Mouse (Mus musculus): ENCODE data around the gene Liph. TPM values are rescaled to one million over a fixed set of nuclear protein-coding genes. Genes with fewer than 3 reads are reported as not detected.

Liph gene
- polyA plus RNA-seq (2015; fragmentation: Nextera tagmentation; extraction: Ambion mirVana) = 0.58 and 0.92 TPM in 2 replicates

GRCm38 (mm10) chr16:21995304-21995703 lies at the start of gene Liph:
TSS of gene Liph (minus strand) at chr16:21995663.
- no peak for ATAC-seq
- H3K27me3 ChIP-seq (ENCODE audit: control insufficient read depth, insufficient read depth, low read depth, low read length) = no peaks in the 10 kb centered on the region
- 0 out of 2 replicates have a peak within 1 kb of the TSS, but pooled peaks have one; percentile 41 for H3K9ac ChIP-seq (ENCODE audit: low read depth, low read length)
- peak within 1 kb of the TSS; percentile 26 for H3K4me3 ChIP-seq (ENCODE audit: low read depth, low read length)
- peak within 1 kb of the TSS; percentile 61 for H3K4me2 ChIP-seq (ENCODE audit: low read length)
- H3K36me3 ChIP-seq (ENCODE audit: control insufficient read depth, insufficient read depth, low read length) = no peaks in the 10 kb centered on the region
- 6% methylated on average over 16 of the region's 16 CpGs for WGBS
- no peak within 1 kb of the TSS for H3K27ac ChIP-seq (ENCODE audit: low read length)
- H3K4me1 ChIP-seq (ENCODE audit: control insufficient read depth, insufficient read depth, low read length) = no peaks in the 10 kb centered on the region
- no peaks in the 10 kb centered on the region for H3K9me3 ChIP-seq (replicated peaks; ENCODE audit: control insufficient read depth, low read length, poor library complexity, severe bottlenecking)

- Histone ChIP-seq H3K9me3 (replicated peaks; ENCODE audit: control insufficient read depth, low read length, poor library complexity, severe bottlenecking) (no peaks in the 10 kb centered on the region), H3K27ac (ENCODE audit: low read length) (no peak overlapping the region), H3K36me3 (ENCODE audit: control insufficient read depth, insufficient read depth, low read length) (peaks cover 21% of the 10 kb centered on the region), H3K4me2 (ENCODE audit: low read length) (no peak overlapping the region), H3K4me1 (ENCODE audit: control insufficient read depth, insufficient read depth, low read length) (no peaks in the 10 kb centered on the region), H3K9ac (ENCODE audit: low read depth, low read length) (no peak overlapping the region), H3K27me3 (ENCODE audit: control insufficient read depth, insufficient read depth, low read depth, low read length) (no peaks in the 10 kb centered on the region), H3K4me3 (ENCODE audit: low read depth, low read length) (no peak overlapping the region)
- no peak for ATAC-seq
- WGBS = 93% methylated on average over 4 of the region's 4 CpGs
These were observed 48.4 kb upstream of the Liph start for GRCm38 (mm10) chr16:22043830-22044229.

- Histone ChIP-seq H3K4me2 (ENCODE audit: low read length) (no peak overlapping the region), H3K36me3 (ENCODE audit: control insufficient read depth, insufficient read depth, low read length) (peaks cover 26% of the 10 kb centered on the region), H3K27ac (ENCODE audit: low read length) (no peak overlapping the region), H3K4me1 (ENCODE audit: control insufficient read depth, insufficient read depth, low read length) (no peaks in the 10 kb centered on the region), H3K27me3 (ENCODE audit: control insufficient read depth, insufficient read depth, low read depth, low read length) (no peaks in the 10 kb centered on the region), H3K4me3 (ENCODE audit: low read depth, low read length) (no peak overlapping the region), H3K9ac (ENCODE audit: low read depth, low read length) (no peak overlapping the region), H3K9me3 (replicated peaks; ENCODE audit: control insufficient read depth, low read length, poor library complexity, severe bottlenecking) (no peaks in the 10 kb centered on the region)
- ATAC-seq = no peak
- WGBS = 91% methylated on average over 1 of the region's 1 CpGs
These were observed 44.5 kb upstream of the Liph start for GRCm38 (mm10) chr16:22039978-22040377.

GRCm38 (mm10) chr16:22038554-22038953 lies 43.1 kb upstream of the Liph start:
- Histone ChIP-seq H3K27me3 (ENCODE audit: control insufficient read depth, insufficient read depth, low read depth, low read length) (no peaks in the 10 kb centered on the region), H3K36me3 (ENCODE audit: control insufficient read depth, insufficient read depth, low read length) (peaks cover 15% of the 10 kb centered on the region), H3K4me2 (ENCODE audit: low read length) (no peak overlapping the region), H3K4me1 (ENCODE audit: control insufficient read depth, insufficient read depth, low read length) (no peaks in the 10 kb centered on the region), H3K4me3 (ENCODE audit: low read depth, low read length) (no peak overlapping the region), H3K27ac (ENCODE audit: low read length) (no peak overlapping the region), H3K9me3 (replicated peaks; ENCODE audit: control insufficient read depth, low read length, poor library complexity, severe bottlenecking) (no peaks in the 10 kb centered on the region), H3K9ac (ENCODE audit: low read depth, low read length) (no peak overlapping the region)
- 88% methylated on average over 10 of the region's 10 CpGs for WGBS
- ATAC-seq = no peak

- ATAC-seq = no peak
- no peaks in the 10 kb centered on the region for H3K4me1 ChIP-seq (ENCODE audit: control insufficient read depth, insufficient read depth, low read length)
- H3K4me2 ChIP-seq (ENCODE audit: low read length) = no peak overlapping the region
- no peak overlapping the region for H3K4me3 ChIP-seq (ENCODE audit: low read depth, low read length)
- H3K27ac ChIP-seq (ENCODE audit: low read length) = no peak overlapping the region
- H3K27me3 ChIP-seq (ENCODE audit: control insufficient read depth, insufficient read depth, low read depth, low read length) = no peaks in the 10 kb centered on the region
- H3K9ac ChIP-seq (ENCODE audit: low read depth, low read length) = no peak overlapping the region
- peaks cover 41% of the 10 kb centered on the region for H3K36me3 ChIP-seq (ENCODE audit: control insufficient read depth, insufficient read depth, low read length)
- no peaks in the 10 kb centered on the region for H3K9me3 ChIP-seq (replicated peaks; ENCODE audit: control insufficient read depth, low read length, poor library complexity, severe bottlenecking)
- whole genome bisulfite sequencing = 98% methylated on average over 5 of the region's 5 CpGs
These were observed 32.0 kb upstream of the Liph start for GRCm38 (mm10) chr16:22027474-22027873.

GRCm38 (mm10) chr16:22022122-22022521 lies 26.7 kb upstream of the Liph start:
- H3K9me3 ChIP-seq (replicated peaks; ENCODE audit: control insufficient read depth, low read length, poor library complexity, severe bottlenecking) = no peaks in the 10 kb centered on the region
- H3K27ac ChIP-seq (ENCODE audit: low read length) = no peak overlapping the region
- ATAC-seq = no peak
- H3K4me2 ChIP-seq (ENCODE audit: low read length) = no peak overlapping the region
- no peaks in the 10 kb centered on the region for H3K27me3 ChIP-seq (ENCODE audit: control insufficient read depth, insufficient read depth, low read depth, low read length)
- H3K4me3 ChIP-seq (ENCODE audit: low read depth, low read length) = no peak overlapping the region
- H3K36me3 ChIP-seq (ENCODE audit: control insufficient read depth, insufficient read depth, low read length) = peaks cover 32% of the 10 kb centered on the region
- no peak overlapping the region for H3K9ac ChIP-seq (ENCODE audit: low read depth, low read length)
- WGBS = 100% methylated on average over 2 of the region's 2 CpGs
- no peaks in the 10 kb centered on the region for H3K4me1 ChIP-seq (ENCODE audit: control insufficient read depth, insufficient read depth, low read length)

- Histone ChIP-seq H3K9ac (ENCODE audit: low read depth, low read length) (no peak overlapping the region), H3K27me3 (ENCODE audit: control insufficient read depth, insufficient read depth, low read depth, low read length) (no peaks in the 10 kb centered on the region), H3K4me1 (ENCODE audit: control insufficient read depth, insufficient read depth, low read length) (peaks cover 4% of the 10 kb centered on the region; the same call in 1 of the 2 replicates), H3K9me3 (replicated peaks; ENCODE audit: control insufficient read depth, low read length, poor library complexity, severe bottlenecking) (no peaks in the 10 kb centered on the region), H3K4me3 (ENCODE audit: low read depth, low read length) (no peak overlapping the region), H3K4me2 (ENCODE audit: low read length) (no peak overlapping the region), H3K27ac (ENCODE audit: low read length) (no peak overlapping the region), H3K36me3 (ENCODE audit: control insufficient read depth, insufficient read depth, low read length) (peaks cover 24% of the 10 kb centered on the region)
- 84% methylated on average over 1 of the region's 1 CpGs for WGBS
- ATAC-seq = no peak
These were observed 20.1 kb upstream of the Liph start for GRCm38 (mm10) chr16:22015569-22015968.

GRCm38 (mm10) chr16:22009596-22009995 lies 14.1 kb upstream of the Liph start:
- peak; percentile 78 for ATAC-seq
- no peaks in the 10 kb centered on the region for H3K9me3 ChIP-seq (replicated peaks; ENCODE audit: control insufficient read depth, low read length, poor library complexity, severe bottlenecking)
- H3K4me2 ChIP-seq (ENCODE audit: low read length) = peak overlapping the region; percentile 78
- H3K27ac ChIP-seq (ENCODE audit: low read length) = peak overlapping the region; percentile 81
- H3K4me1 ChIP-seq (ENCODE audit: control insufficient read depth, insufficient read depth, low read length) = peaks cover 12% of the 10 kb centered on the region
- H3K27me3 ChIP-seq (ENCODE audit: control insufficient read depth, insufficient read depth, low read depth, low read length) = no peaks in the 10 kb centered on the region
- H3K9ac ChIP-seq (ENCODE audit: low read depth, low read length) = peak overlapping the region; percentile 85
- WGBS = under 1% methylated on average over 51 of the region's 51 CpGs
- H3K36me3 ChIP-seq (ENCODE audit: control insufficient read depth, insufficient read depth, low read length) = no peaks in the 10 kb centered on the region
- H3K4me3 ChIP-seq (ENCODE audit: low read depth, low read length) = peak overlapping the region; percentile 99

GRCm38 (mm10) chr16:22009099-22009584 lies 13.7 kb upstream of the Liph start, which contains the start of gene Senp2:
TSS of gene Senp2 (plus strand) at chr16:22009484.
- H3K9ac ChIP-seq (ENCODE audit: low read depth, low read length) = peak within 1 kb of the TSS; percentile 85
- no peaks in the 10 kb centered on the region for H3K27me3 ChIP-seq (ENCODE audit: control insufficient read depth, insufficient read depth, low read depth, low read length)
- under 1% methylated on average over 40 of the region's 45 CpGs for WGBS
- ATAC-seq = peak; percentile 100
- no peaks in the 10 kb centered on the region for H3K36me3 ChIP-seq (ENCODE audit: control insufficient read depth, insufficient read depth, low read length)
- no peaks in the 10 kb centered on the region for H3K9me3 ChIP-seq (replicated peaks; ENCODE audit: control insufficient read depth, low read length, poor library complexity, severe bottlenecking)
- H3K4me2 ChIP-seq (ENCODE audit: low read length) = peak within 1 kb of the TSS; percentile 78
- H3K4me1 ChIP-seq (ENCODE audit: control insufficient read depth, insufficient read depth, low read length) = peaks cover 12% of the 10 kb centered on the region
- H3K27ac ChIP-seq (ENCODE audit: low read length) = peak within 1 kb of the TSS; percentile 81
- peak within 1 kb of the TSS; percentile 99 for H3K4me3 ChIP-seq (ENCODE audit: low read depth, low read length)
